13 mouse cellular contexts compared by ENCODE assay signal in the genomic region with DNA sequence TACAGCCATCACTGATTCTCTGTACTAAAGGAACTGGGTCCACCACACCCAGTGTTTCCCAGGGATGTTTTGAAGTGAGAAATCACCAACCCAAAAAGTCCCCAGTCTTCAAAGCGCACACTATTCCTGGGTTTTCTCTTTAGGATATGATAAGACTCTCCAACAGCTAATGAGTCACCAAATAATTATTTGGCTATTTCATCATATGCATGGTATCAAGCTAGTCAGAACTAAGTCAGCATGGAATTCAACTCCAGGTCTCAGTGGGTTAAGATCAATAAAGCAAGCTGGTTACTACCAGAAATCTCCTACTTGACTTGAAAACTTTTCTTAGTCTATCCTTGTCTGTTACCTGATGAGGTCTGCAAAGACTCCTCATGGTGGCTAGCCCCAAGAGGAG.
"Had no signal": no experiment of that assay in that cellular context is flagged by ENCODE, and none has a peak within 500 bp of the region (broad histone marks: within the 10 kb centered on the region; RNA-seq: fewer than 3 reads in every experiment).

No protein-coding gene starts in this region.

- H3K27me3 ChIP-seq: midbrain, embryonic 13.5 days; neural tube, embryonic 12.5 days had no signal

- ATAC-seq: midbrain, embryonic 13.5 days; midbrain, embryonic 16.5 days had no signal

- H3K4me1 ChIP-seq: midbrain, embryonic 13.5 days; neural tube, embryonic 12.5 days had no signal

- H3K4me3 ChIP-seq: midbrain, embryonic 10.5 days; midbrain, embryonic 13.5 days; neural tube, embryonic 12.5 days had no signal

- H3K36me3 ChIP-seq: midbrain, embryonic 10.5 days; midbrain, embryonic 13.5 days; neural tube, embryonic 12.5 days had no signal

- DNase-seq: lung, adult 18-20 months; lung, embryonic 14.5 days; lung, postnatal 10 days; lung, postnatal 4 days; right cerebral cortex, postnatal 14 days; thymus, adult 18-20 months; thymus, postnatal 14 days; thymus, postnatal 36 days had no signal

- H3K9me3 ChIP-seq: midbrain, embryonic 10.5 days; midbrain, embryonic 13.5 days; neural tube, embryonic 12.5 days had no signal

- H3K27ac ChIP-seq: liver, embryonic 14.5 days; midbrain, embryonic 10.5 days; midbrain, embryonic 13.5 days; neural tube, embryonic 12.5 days had no signal

- H3K9ac ChIP-seq: liver, embryonic 14.5 days; lung, embryonic 14.5 days; midbrain, embryonic 13.5 days; neural tube, embryonic 12.5 days had no signal

- H3K4me2 ChIP-seq: lung, embryonic 14.5 days; midbrain, embryonic 13.5 days; neural tube, embryonic 12.5 days had no signal
